Mouse (Mus musculus) kidney, adult 9 months (tissue): ENCODE results near the gene Prkag3.

Source experiments
- DNase-seq: peaks from one replicate; pipeline ENCODE4 v3.0.0; 2022

The Prkag3 gene

DNA sequence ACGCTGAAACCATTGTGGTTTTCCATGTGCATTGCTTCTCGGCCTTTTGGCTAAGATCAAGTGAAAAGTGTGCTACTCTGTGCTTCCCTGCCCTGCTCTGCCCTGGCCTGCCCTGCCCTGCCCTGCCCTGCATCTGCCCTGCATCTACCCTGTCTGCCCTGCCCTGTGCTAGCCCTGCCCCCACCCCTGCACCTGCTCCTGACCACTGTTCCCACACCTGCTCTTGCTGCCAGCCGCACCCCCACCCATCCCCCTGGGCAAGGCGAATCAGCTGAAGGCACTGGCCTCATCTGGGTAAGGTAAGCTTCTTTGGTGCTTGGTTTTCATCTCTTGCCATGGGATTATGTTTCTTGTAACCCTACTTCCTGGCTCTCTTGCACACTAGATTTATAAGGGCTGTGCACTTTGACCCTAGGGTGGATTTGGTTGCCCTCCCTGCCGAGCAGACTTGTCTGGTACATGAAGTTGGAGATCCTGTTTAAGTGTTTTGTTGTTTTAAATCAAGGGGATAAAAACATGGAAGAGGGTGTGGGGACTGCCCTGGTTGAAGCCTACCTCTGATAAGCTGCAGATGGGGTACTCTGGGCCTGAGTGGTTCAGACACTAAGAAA, 5.3 kb upstream of the Prkag3 start:
- peak; percentile 60 for DNase-seq

DNA sequence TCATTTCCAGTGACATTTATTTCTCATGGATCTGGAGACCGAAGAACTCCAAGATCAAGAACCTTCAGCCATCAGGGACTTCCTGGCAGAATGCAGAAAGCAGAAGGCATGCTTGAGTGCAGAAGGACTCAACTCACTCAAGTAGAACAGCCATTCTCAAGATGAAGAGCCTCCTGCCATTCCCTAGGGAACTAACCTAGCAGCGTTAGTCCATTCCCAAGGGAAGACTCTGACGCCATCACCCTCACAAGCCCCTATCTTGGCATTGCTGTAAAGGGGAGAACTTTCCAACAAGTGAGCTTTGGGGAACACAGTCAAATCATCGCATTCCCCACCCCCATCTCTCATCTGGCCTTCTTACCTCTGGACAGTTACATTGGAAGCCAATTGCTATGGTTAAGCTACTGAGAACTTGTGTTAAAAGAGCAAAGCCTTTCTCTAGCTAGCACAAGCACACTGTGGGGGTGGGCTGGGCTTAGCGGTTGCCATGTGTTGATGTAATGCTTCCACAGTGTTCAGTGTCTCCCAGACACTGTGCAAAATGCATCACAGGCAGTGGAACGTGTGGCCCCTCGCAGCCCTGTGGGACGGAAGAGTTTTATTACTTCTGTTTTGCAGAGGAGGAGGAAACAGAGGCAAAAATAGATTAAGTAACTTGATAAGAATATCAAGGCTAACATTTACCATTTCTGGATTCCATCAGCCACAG, 4.4 kb upstream of the Prkag3 start:
- no peak for DNase-seq

DNA sequence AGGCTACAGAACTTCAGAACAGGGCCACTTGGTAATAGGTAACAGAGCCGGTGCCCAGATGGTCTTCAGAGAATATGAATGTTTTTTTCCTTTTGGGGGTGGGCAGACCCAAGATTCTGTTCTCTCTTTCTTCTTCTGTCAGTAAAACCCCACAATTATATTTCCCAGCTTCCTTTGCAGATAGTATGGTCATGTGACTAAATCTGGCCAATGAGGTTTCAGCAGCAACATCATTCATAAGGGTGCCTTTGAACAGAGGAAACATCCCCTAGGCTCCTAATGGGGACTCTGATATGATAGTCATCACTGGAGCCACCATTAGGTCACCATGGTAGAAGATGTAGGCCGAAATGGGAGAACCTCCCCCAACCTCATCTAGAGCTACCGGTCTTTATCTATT, 3.8 kb upstream of the Prkag3 start:
- DNase-seq: no peak

DNA sequence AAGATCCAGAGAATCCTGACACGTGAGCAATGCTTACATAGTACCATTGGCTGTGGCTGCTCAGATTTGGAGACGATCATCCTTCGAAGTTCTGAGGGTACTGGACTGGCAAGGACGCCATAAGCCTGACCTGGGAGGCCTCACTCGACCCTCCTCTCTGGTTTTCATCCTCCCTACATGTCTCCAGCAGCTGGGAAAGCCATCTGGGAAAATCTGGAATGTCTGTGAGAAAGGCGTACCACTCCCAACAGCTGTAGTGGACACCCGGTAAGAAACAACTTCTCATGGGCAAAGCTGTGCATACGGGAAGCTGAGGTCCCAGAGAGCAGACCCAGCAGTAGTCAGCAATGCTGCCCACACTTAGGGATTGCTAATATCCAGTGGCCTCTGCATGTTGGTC, 3.1 kb upstream of the Prkag3 start:
- DNase-seq: no peak

DNA sequence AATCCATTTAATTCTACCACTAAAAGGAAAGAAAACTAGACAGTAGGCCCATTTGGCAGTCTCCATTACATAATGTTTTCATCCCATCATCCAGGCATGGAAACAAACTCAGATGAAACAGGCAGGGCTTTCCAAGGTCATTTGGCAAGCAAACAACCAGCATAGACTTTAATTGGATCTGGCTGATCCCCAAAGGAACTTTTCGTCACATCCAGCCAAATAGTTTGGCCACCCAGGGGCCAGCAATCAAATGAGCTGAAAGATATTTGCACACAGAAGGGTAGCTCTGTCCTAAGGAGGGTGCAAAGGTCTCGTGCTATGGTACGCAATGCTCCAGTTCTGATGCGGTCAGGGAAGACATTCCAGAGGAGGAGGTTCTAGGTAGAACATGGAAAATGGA, 1.7 kb upstream of the Prkag3 start:
- DNase-seq: peak; percentile 96

DNA sequence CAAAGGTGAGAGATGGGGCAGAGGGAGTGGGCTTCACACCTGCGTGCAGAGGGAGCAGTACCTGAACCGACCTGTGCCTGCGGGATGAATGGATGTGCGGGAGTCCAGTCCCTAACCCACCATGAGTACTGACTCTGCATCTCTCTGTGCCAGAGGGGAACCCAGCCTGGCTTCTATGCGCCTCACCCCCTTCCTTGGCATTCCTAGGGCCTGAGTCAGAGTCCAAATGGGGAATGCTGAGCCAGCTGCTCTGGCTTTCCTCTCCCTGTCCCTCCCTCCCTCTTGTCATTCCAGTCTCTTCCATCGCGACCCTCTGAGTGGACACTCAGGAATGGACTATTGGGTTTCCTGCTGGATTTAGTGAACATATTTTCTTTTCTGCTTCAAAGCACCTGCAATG, 280 bp upstream of the Prkag3 start:
- peak; percentile 86 for DNase-seq

DNA sequence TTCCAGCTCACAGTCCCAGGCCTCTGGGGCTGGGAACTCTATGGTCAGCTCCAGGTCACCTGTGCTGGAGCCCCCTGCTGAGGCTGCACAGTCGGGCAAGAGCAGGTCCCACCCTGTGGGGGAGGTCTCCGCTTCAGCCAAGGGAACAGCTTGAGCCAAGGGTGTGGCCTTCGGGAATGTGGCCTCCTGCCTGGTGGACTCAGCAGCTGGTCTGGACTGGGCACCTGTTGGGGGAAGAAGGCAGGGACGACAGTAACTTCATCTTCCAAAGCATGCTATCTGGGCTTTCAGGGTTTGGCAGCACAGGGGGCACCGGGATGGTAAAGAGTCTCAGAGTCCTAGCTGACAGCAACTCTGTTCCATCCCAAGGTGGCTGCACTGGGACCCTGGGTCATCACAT, 1.7 kb downstream of the Prkag3 start:
- DNase-seq: no peak

DNA sequence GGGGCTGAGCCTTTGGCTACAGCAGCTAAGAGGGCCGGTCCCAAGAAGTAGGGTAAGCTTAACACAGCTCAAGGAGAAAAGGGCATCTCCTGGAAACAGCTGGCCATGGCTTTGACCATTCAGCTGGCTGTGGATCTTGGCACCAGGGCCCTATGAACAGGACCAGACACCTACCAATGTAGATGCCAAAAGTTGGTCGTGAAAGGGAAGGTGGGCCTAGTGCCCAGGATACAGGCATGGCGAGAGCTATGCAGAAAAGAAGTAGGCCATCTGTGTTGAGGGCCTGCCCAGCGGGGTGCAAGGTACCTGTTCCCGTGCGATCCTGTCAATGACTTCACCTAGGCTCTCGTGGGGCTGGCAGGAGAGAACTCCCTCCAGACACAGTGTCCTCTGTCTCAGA, 8.2 kb downstream of the Prkag3 start:
- DNase-seq: no peak

DNA sequence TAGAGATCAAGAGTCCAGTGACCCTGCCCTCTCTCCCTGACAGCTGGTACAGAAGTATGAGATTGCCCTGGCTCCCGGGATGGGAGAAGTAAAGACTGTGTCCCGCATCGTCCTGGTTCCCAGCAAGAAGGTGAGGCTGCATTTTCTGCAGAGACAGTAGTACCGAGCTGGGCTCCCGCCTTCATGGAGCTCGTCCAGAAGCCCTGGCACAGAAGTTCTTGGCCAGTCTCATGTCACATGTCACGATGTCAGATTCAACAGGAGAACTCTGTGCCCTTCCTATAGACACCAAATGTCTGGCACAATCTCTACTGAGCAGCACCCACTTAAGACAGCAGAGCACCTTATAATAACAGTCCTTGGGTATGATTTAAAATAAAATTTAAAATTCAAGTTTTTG, 11.5 kb downstream of the Prkag3 start:
- no peak for DNase-seq

DNA sequence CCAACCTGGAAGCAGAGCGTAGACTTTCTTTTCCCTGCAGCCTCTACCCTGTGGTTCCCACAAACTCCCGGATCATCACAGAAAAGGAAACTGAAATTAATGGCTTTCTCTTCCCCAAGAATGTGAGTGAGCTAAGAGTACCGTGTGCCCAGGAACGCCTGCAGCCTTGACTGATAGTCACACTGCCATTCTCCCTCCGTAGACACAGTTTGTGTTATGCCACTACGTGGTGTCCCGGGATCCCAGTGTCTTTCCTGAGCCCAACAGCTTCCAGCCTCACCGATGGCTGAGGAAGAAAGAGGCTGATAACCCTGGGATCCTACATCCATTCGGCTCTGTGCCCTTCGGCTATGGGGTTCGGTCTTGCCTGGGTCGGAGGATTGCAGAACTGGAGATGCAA, 12.0 kb downstream of the Prkag3 start:
- no peak for DNase-seq

DNA sequence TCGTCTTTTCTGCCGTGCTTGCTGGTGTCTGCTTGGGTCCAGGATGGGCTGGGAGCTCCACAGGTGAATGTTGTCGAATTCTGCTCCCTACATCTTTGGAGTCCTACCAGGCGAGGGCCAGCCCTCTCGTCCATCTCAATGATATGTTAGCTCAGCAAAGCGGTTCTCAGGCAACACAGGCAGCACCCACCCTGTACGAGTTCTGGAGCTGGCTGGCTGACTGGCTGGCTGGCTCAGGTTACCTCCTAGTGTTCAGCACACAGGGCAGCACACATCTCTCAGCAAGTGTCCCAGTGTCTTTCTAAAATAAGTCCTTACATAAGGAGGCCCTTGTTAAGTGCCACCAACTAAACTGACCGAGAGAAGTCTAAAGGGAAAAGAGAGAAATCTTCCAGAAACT, 20.6 kb downstream of the Prkag3 start:
- no peak for DNase-seq

DNA sequence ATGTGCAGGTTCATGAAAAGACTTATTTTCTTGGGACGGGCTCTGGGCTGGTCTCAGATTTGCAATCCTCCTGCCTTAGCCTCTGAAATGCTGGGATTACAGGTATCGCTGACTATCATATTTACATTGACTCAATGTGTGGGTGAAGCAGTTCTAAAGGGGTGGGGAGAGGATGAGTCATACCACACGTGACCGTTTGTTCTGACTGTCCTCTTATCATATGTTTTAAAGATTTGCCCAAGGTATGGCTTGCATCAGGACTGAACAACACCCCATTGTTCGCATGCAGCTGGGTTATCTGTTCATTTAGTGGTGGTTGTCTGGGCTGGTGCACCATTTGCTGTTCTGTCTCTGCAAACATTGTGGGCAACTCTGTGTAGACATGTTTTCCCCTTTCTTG, 22.3 kb downstream of the Prkag3 start:
- no peak for DNase-seq

DNA sequence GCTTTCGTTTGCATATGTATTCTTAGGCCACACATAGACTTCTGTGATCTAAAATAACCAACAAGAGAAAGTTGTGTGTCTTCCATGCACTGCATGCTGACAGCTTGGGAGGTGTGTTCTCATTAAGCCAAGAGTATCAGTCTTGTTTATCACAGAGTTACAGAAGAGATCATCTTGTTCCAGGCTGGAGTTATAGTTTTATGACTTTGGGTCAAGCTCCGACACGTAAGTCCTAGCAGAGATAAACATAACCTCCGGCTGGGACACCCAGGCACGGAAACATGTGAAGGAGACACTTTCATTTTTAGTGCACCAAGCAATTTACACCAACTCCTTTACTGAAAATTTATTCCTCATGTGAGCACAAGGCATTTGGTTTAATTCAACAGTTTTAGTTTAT, 22.9 kb downstream of the Prkag3 start:
- no peak for DNase-seq

DNA sequence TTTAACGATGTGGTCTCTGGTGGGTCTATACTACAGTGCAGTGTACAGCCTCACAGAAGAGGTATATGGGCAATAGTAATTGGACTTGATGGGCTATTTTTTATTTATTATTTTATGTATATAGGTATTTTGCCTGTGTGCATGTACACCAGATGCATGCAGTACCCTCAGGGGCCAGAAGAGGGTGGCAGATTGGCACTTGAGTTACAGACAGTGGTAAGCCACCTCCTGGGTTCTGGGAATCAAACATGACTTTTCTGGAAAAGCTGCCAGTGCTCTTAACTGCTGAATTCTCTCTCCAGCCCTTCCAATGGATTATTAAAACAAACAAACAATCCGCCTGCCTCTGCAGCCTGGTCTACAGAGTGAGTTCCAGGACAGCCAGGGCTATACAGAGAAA, 25.3 kb downstream of the Prkag3 start:
- peak; percentile 49 for DNase-seq

DNA sequence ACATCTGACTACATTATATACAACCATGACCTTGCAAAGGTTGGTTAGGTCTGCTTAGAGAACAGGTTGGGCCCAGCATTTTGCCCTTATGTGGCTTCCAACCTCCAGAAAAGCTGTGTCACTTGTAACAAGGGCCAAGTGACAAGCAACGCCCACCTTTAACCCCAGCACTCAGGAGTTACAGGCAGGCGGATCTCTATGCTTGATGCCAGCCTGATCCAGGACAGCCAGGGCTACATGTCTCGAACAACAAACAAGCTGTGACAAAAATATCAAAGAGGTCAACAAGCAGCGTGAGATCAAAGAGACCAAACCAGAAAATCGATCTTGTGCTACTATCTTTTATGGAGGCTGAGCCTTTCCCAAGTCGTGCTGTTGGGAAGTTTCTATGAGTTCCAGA, 27.4 kb downstream of the Prkag3 start:
- DNase-seq: no peak

DNA sequence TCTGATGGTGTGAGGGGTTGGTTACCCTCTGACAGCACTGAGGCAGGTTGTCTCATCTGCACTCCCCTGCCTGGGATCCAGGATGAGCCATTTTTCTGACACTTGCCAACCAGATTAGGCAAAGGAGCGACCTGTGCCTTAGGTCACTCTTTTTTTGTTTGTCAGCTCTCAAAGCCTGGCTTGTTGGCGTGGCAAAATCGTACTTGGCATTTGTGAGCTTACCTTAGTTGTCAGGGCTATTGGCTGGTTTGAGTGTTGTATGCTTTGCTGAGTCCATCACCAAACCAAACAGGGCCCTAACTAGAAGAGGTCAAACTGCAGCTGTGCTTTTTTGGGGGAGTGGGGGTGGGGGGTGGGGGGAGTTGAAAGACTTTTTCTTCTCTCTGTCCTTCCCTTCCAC, 29.7 kb downstream of the Prkag3 start:
- DNase-seq: no peak

DNA sequence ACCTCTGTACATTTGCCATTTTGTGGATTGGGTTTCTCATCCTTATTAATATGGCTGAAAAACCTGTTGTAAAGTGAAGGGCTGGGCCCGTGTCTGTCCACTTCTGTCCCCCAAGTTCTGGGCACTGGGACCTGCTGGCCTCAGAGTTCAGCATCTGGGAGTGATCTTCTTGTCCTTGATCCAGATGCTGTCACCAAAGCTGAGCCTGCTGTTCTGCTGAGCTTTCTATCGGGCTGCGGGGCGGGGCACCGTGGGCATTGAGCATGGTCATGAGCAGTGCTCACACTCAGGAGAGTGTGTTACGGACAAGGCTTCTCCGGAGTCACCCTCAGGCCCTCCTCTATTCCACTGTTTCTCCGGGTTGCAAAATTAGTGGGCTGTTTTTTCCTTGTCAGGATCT, 30.9 kb downstream of the Prkag3 start:
- DNase-seq: no peak

DNA sequence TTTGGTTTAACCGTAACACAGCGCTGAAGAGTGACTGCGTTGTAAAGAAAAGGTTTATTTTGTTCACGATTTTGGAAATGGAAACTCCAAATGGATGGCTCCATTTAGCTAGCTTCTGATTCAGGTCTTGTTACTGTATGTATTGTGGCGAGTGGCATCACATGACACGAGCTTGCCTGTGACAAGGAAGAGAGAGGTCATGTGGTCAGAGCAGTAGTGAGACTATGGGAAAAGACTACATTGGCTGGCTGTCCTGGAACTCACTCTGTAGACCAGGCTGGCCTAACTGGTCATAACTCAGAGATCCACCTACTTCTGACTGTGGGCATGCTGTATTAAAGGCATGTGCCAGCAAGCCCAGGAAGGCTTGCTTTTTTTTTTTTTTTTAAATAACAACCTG, 33.1 kb downstream of the Prkag3 start:
- no peak for DNase-seq

DNA sequence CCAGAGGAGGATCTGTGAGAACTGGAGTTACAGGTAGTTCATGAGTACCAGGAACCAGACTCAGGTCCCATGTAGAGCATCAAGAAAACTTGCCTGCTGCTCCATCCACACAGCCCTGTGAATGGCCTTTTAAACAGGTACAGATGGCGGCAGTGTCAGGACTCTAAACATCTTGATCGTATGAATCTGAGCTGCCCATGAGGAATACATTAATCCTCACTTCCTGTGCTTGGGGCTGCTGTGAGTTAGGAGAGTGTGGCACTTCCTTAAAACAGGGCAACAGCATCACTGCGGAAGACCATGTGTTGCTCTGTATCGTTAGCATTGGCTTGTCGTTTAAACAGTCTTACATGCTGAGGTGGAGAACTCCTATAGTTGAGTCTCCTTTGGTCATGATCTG, 33.6 kb downstream of the Prkag3 start:
- no peak for DNase-seq

DNA sequence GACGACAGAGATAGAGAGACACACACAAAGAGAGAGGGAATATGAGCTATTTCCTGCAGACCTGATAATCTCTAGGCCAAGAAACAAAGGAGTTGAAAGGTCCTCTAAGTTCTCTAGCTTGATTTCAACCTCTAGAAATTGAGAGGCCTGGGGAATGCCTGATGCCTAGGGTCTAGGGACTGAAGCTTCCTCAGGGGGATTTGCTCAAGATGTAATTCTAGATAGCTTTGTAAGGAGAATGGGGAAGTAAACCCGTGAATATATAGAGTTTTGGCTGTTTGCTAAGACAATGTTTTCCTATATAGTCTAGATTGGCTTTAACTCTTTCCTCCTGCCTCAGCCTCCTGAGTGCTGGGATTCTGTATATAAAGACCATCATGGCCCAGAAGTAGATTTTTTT, 34.1 kb downstream of the Prkag3 start:
- DNase-seq: no peak

DNA sequence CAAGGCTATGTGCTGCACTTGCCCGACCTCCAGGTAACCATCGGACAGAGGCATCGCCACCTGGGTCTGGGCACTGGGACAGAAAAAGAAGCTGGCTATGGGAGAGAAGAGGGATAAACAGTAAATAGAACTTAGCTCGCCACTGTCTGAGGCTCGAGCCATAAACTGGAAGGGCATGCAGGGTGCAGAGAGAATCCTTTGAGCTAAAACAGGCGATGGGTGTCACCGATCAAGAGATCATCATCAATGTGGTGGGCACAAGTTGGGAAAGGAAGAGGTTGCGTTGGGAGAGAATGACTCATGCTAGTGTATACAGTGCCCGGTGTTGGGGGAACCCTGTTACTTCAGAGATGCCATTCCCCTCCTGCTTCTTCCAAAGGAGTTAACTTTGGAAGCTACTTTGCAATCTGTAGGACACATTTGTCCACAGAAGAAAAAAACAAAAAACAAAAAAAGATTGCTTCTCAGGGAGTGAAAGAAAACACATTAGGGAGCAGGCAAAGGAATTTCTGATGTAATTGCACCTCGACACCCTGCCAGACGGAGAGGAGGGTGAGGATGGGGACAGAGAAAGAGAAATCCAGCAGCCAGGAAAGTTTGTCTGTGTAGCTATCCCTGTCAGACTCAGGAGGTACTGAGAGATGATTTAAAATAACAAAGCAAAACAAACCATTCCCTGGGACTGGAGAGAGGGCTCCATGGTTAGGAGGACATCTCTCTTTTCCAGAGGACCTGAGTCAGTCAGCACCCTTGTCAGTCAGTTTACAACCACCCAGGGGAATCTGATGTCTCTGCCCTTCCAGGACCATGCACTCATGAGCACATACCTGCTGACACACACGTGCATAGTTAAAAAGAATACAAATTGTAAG, 34.9 kb downstream of the Prkag3 start:
- DNase-seq: no peak

DNA sequence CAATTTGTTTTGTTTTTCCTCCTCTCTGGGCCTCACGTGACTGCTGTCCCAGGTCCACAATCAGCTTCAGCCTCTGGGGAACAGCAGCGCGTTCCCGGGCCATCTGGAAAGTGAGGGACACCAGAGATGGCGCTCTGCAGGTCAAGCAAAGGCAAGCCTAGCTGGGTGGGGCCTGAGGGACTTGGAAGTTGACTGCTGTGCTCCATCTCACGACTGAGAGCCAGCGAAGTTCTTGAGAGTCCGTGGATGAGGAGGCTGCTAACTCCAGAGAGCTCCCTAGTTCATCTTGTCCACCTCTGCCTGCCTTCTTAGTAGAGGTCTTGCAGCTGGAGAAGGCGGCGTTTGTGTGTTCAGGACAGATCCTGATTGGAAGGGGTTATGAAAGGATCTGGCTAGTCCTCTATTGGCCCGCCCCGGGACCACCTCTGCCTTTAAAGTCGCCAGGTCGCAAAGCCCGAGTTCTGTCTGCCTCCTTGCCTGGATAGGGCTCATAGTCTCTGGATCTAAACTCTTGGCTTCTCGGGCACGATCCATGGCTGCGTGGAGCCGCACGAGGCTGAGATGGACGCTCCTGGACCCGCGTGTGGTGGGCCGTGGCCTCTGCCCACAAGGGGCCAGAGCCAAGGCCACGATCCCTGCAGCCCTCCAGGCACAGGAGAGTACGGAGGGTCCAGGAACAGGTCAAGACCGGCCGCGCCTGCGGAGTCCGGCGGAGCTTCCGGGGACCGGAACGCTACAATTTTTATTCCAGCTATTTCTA, 35.7 kb downstream of the Prkag3 start, which contains the start of gene Cyp27a1:
TSS of gene Cyp27a1 (plus strand) at position 476 of the 760 bp plus-strand sequence.
- DNase-seq: peak; percentile 85

DNA sequence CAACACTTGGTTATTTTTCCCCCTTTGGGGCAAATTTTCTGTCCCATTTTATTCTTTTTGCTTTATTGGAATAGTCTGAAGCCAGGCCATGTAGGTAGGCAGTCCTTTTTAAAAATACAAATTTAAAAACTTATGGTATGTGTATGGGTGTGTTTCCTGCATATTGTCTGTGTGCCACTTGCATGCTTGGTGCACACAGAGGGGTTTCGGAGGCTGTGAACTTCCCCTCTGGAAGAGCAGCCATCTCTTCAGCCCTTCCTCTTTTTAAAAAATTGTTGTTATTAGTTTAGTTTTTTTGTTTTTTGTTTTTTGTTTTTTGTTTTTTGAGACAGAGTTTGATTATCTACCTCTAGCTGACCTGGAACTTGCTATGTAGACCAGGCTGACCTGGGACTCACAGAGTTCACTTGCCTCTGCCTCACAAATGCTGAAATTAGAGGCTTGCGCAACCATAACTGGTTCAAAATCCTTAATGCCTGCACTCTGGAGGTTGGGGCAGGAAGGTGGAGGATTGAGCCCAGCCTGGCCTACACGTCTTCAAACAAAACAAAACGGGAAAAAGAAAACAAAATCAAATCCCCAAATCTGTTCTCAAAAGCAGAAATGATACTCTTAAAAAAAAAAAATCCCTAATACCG, 36.4 kb downstream of the Prkag3 start:
- peak; percentile 61 for DNase-seq
